ENCODE assay signal across 17 mouse cellular contexts in genomic region chr1:28332031-28332430, GRCm38 (mm10).
A peak's percentile ranks its signal among the peaks of the same experiment; 100 is the strongest.
DNase-seq lines count a peak whose midpoint lies in the region; ATAC-seq lines count a peak whose summit lies in the region.
"Had no signal": no experiment of that assay in that cellular context is flagged by ENCODE, and none has a peak within 500 bp of the region (broad histone marks: within the 10 kb centered on the region; RNA-seq: fewer than 3 reads in every experiment).

No protein-coding gene starts in this region.

- H3K9me3 ChIP-seq in forebrain, embryonic 14.5 days (replicated peaks; ENCODE audit: control insufficient read depth, low read length), result no peaks in the 10 kb centered on the region
- H3K9me3 ChIP-seq in forebrain, embryonic 12.5 days, result no peaks in the 10 kb centered on the region
- no peaks in the 10 kb centered on the region for H3K9me3 ChIP-seq in kidney, embryonic 15.5 days (replicated peaks)
- H3K9me3 ChIP-seq: limb, embryonic 10.5 days; liver, embryonic 12.5 days had no signal

- H3K4me2 ChIP-seq in forebrain, embryonic 14.5 days (ENCODE audit: low read length), result no peak overlapping the region
- H3K4me2 ChIP-seq in forebrain, embryonic 12.5 days, result no peak overlapping the region
- H3K4me2 ChIP-seq in kidney, embryonic 15.5 days, result no peak overlapping the region
- H3K4me2 ChIP-seq: heart, embryonic 11.5 days; liver, embryonic 12.5 days had no signal

- no peaks in the 10 kb centered on the region for H3K36me3 ChIP-seq in forebrain, embryonic 14.5 days (ENCODE audit: control insufficient read depth, insufficient read depth, low read length)
- no peaks in the 10 kb centered on the region for H3K36me3 ChIP-seq in forebrain, embryonic 12.5 days (replicated peaks)
- H3K36me3 ChIP-seq in kidney, embryonic 15.5 days, result no peaks in the 10 kb centered on the region
- H3K36me3 ChIP-seq: limb, embryonic 10.5 days; liver, embryonic 12.5 days had no signal

- no peak overlapping the region for H3K4me3 ChIP-seq in forebrain, embryonic 14.5 days (ENCODE audit: low read depth, low read length)
- no peak overlapping the region for H3K4me3 ChIP-seq in forebrain, embryonic 12.5 days (replicated peaks)
- H3K4me3 ChIP-seq in kidney, embryonic 15.5 days (replicated peaks), result no peak overlapping the region
- H3K4me3 ChIP-seq: limb, embryonic 10.5 days; liver, embryonic 12.5 days had no signal

- no peak for ATAC-seq in forebrain, embryonic 14.5 days
- no peak for ATAC-seq in forebrain, embryonic 12.5 days (ENCODE audit: low FRiP score)
- ATAC-seq in kidney, embryonic 15.5 days (replicated peaks; ENCODE audit: low FRiP score), result no peak
- ATAC-seq: intestine, postnatal 0 days; liver, embryonic 12.5 days had no signal

- no peak overlapping the region for H3K9ac ChIP-seq in forebrain, embryonic 14.5 days (ENCODE audit: low read length)
- H3K9ac ChIP-seq in forebrain, embryonic 12.5 days, result no peak overlapping the region
- no peak overlapping the region for H3K9ac ChIP-seq in kidney, embryonic 15.5 days
- H3K9ac ChIP-seq: liver, embryonic 12.5 days had no signal

- no peaks in the 10 kb centered on the region for H3K4me1 ChIP-seq in forebrain, embryonic 14.5 days (ENCODE audit: control insufficient read depth, insufficient read depth, low read length)
- H3K4me1 ChIP-seq in forebrain, embryonic 12.5 days, result no peaks in the 10 kb centered on the region
- no peaks in the 10 kb centered on the region for H3K4me1 ChIP-seq in kidney, embryonic 15.5 days
- H3K4me1 ChIP-seq: limb, embryonic 10.5 days; liver, embryonic 12.5 days had no signal

- peak; percentile 20 for DNase-seq in forebrain, embryonic 14.5 days (ENCODE audit: low spot score)
- DNase-seq in 416B (ENCODE audit: low read depth), result peak; percentile 4
- peak; percentile 81 for DNase-seq in cerebellum, adult 11-12 months
- DNase-seq in cerebellum, postnatal 36 days, result peak; percentile 45 to 65
- DNase-seq in layer of hippocampus, adult 18-20 months (ENCODE audit: low spot score in 2 of 2), result no peak
- DNase-seq in adrenal gland, adult 8-10 months, result no peak
- DNase-seq: gastrocnemius, postnatal 36 days; heart, postnatal 36 days; kidney, postnatal 36 days; layer of hippocampus, postnatal 36 days; thymus, postnatal 36 days had no signal

- H3K27me3 ChIP-seq in forebrain, embryonic 14.5 days (replicated peaks; ENCODE audit: control insufficient read depth, insufficient read depth, low read length), result no peaks in the 10 kb centered on the region
- no peaks in the 10 kb centered on the region for H3K27me3 ChIP-seq in forebrain, embryonic 12.5 days
- no peaks in the 10 kb centered on the region for H3K27me3 ChIP-seq in kidney, embryonic 15.5 days
- H3K27me3 ChIP-seq: liver, embryonic 12.5 days had no signal

- H3K27ac ChIP-seq in forebrain, embryonic 14.5 days (ENCODE audit: low read depth, low read length), result no peak overlapping the region
- no peak overlapping the region for H3K27ac ChIP-seq in forebrain, embryonic 12.5 days
- no peak overlapping the region for H3K27ac ChIP-seq in kidney, embryonic 15.5 days
- H3K27ac ChIP-seq: limb, embryonic 10.5 days; liver, embryonic 12.5 days had no signal

Comparison
In these comparisons a context has a peak if more than half of its experiments do, and no peak if none do; other contexts are left out.
1. DNase-seq: peak in forebrain, embryonic 14.5 days (single experiment), 416B (single experiment), cerebellum, adult 11-12 months (single experiment) and cerebellum, postnatal 36 days (2 of 2); none in layer of hippocampus, adult 18-20 months (0 of 2) and adrenal gland, adult 8-10 months (single experiment).